Mouse (Mus musculus): ENCODE measurements around the gene Psen1.

DNA sequence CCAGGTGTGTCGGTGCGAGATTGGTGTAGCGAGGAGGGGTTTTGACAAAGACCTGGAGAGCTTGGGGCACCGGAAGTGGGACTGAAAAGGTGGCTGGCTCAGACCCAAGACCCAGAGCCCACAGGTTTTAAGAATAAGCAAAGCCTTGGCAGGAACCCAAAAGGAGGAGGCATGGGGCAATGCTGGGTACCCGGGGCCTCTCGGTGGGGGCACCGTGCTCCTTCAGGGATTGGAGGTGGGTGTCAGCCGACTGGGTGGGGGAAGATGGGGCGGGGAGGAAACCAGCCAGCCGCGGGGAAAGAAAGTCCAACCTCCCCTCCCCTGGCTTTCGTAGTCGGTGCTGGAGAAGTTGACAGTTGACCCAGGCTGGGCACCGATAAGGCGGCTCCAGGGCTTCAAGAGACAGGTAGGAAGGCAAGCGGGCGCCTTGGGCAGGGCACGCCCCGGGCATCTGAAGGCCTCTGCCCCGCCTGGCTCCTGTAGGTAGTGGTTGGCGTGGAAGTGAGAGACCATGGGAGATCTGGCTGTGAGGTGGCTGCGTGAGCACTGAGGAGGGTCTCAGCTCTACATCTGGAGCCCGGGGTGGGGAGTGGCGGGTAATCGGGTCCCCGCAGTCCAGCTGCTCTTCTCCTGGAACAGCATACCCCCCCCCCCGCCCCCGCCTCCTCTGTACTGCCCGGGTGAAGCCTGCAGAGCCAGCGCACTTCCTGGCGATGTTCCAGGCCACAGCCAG lies 75.5 kb downstream of the Psen1 start, which contains the start of gene Papln:
- TF ChIP-seq CTCF (conservative IDR thresholded peaks at IDR 0.05; ENCODE audit: insufficient read depth, insufficient read length, low read depth, low read length) (no peak), POLR2A (IDR thresholded peaks at IDR 0.05; ENCODE audit: low read depth, low read length) (no peak)

Measured in kidney, adult 2 months (tissue).